Mouse (Mus musculus) ES-CJ7 (cell line): ENCODE results near the gene Htr7.

Experiments used
- DNase-seq: peaks from one replicate; pipeline ENCODE4 v3.0.0; 2011; ENCODE audit warnings: low read depth, low spot score

Gene Htr7

DNA sequence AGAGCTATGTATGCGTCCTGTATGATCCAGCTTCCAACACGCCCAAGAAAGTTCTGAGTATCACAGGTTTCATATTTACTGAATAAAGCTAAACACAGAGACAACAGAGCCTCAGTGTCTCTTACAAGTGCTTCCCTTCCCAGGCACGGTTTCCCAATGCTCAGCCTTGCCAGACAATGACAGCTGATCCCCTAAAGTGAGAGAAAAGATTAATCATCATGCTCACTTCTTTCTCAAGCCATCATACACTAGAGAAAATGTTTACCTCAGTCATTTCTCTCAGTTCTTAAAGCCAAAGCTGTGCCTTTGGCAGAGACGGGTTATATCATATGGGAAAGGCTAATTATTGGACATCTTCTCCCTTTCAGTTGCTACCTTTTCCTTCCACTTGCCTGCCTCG lies 99.7 kb downstream of the Htr7 start:
- no peak for DNase-seq

DNA sequence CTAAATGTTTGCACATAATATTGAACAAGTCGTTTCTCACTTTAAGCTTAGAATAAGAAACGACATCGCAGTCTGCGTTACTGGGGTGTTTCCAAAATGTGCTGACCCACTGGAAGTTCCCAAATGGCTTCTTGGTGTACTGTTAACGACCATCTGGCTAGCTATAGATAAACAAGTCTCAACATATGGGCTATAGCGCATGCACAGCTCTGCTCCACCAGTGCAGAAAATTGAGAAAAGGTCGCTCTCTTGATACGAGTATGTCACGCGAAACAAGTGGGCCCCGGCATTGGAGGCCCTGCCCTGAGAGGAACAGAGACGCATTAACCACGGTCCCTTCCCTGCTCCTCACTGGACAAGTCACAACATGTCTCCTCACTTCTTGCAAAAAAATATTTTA lies 101.6 kb downstream of the Htr7 start:
- DNase-seq = no peak

DNA sequence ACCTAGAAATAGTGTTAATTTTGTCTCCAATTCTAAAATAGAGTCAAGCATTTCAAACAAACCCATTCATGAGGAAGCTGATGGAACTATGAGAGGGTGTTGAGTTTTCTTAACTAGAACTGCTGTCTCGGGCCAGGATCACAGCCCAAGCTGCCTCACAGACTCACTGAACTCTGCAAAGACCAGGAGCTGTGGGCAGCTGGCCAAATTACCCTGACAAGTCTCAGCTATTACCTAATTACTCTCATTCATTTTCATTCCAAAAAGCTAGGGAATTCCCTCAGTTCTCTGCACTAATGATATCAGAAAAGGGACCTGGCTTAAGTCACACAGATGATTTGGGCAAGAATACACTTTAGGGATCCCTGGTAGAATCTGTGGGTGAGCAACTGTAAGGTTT lies 107.4 kb downstream of the Htr7 start:
- no peak for DNase-seq

DNA sequence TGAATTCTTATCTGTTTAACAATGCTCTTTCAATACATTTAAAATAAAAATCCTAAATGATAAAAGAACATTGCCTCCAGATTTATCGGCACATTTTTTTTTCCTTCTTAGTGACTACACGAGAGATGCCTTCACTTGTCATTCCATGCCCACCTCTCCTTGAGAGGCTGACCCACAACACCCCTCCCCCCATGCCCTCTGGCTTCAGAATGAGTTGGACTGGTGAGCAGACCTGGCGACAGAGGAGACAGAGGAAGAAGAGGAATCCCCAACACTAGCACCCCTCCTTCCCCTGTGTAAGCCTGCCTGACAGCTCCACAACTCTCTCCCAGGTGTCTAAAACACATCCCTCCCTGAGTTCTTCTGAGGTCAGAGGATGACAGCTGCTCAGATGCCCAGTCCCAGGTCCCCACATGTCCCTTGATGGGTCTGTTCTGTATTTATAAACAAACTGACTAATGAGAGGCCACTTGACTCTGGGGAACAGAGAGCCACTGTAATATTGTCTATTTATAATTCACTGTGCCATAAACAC lies 132.3 kb downstream of the Htr7 start:
- no peak for DNase-seq

DNA sequence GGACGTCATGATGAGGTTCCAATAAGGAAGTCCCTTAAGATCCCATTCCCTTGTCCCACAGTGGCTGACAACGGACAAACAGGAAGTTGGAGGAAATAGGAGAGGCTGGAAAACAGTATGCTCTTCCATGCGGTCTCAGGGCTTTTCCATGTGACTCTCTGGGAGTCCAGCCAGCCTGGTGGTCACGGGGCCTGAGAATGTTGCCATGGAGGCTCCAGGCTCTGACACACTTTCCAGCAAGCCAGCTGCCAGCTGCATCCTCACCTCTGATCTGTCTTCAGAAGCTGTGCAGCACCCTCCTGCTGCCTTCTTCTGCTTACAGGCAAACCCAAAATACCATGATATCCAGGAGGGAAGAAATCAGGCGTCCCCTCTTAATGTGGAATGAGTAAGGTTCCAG lies 132.9 kb downstream of the Htr7 start:
- no peak for DNase-seq
